Mouse (Mus musculus): ENCODE measurements around the gene Ctsll3. TPM values are rescaled to one million over a fixed set of nuclear protein-coding genes. Genes with fewer than 3 reads are reported as not detected.

Ctsll3 gene
- total and polyA plus RNA-seq, 2 experiments from 2014 or later, result not detected

GRCm38 (mm10) chr13:60820486-60821175 is 18.0 kb upstream of the Ctsll3 start:
- no peak overlapping the region for H3K4me2 ChIP-seq (ENCODE audit: low read depth, low read length, poor library complexity, severe bottlenecking)
- no peak overlapping the region for H3K4me3 ChIP-seq (ENCODE audit: low read depth, low read length)
- 78% methylated on average over 3 of the region's 3 CpGs for WGBS
- no peaks in the 10 kb centered on the region for H3K4me1 ChIP-seq (ENCODE audit: insufficient read depth, low read length)
- no peak for ATAC-seq (ENCODE audit: low FRiP score)
- no peak overlapping the region for H3K27ac ChIP-seq (ENCODE audit: low read depth, low read length)
- no peaks in the 10 kb centered on the region for H3K36me3 ChIP-seq (ENCODE audit: insufficient read depth, low read length)
- no peaks in the 10 kb centered on the region for H3K27me3 ChIP-seq (ENCODE audit: insufficient read depth, low read length)
- DNase-seq (ENCODE audit: low spot score), result no peak
- no peaks in the 10 kb centered on the region for H3K9me3 ChIP-seq (ENCODE audit: low read length)
- TF ChIP-seq CTCF (IDR thresholded peaks at IDR 0.05), result no peak
- H3K9ac ChIP-seq (replicated peaks; ENCODE audit: low read length, poor library complexity, severe bottlenecking), result no peak overlapping the region

- no peak overlapping the region for H3K4me3 ChIP-seq (ENCODE audit: low read depth, low read length)
- H3K36me3 ChIP-seq (ENCODE audit: insufficient read depth, low read length), result no peaks in the 10 kb centered on the region
- 13% methylated on average over 7 of the region's 7 CpGs for WGBS
- peak; percentile 58 for DNase-seq (ENCODE audit: low spot score)
- no peaks in the 10 kb centered on the region for H3K4me1 ChIP-seq (ENCODE audit: insufficient read depth, low read length)
- no peaks in the 10 kb centered on the region for H3K9me3 ChIP-seq (ENCODE audit: low read length)
- TF ChIP-seq CTCF (IDR thresholded peaks at IDR 0.05), result peak; percentile 74
- H3K27ac ChIP-seq (ENCODE audit: low read depth, low read length), result no peak overlapping the region
- ATAC-seq (ENCODE audit: low FRiP score), result no peak
- no peak overlapping the region for H3K9ac ChIP-seq (replicated peaks; ENCODE audit: low read length, poor library complexity, severe bottlenecking)
- no peaks in the 10 kb centered on the region for H3K27me3 ChIP-seq (ENCODE audit: insufficient read depth, low read length)
- no peak overlapping the region for H3K4me2 ChIP-seq (ENCODE audit: low read depth, low read length, poor library complexity, severe bottlenecking)
These were observed 16.8 kb upstream of the Ctsll3 start for GRCm38 (mm10) chr13:60819469-60819868.

GRCm38 (mm10) chr13:60813722-60814121 is 11.1 kb upstream of the Ctsll3 start:
- WGBS, result 67% methylated on average over 1 of the region's 1 CpGs
- ATAC-seq (ENCODE audit: low FRiP score) (no peak), DNase-seq (ENCODE audit: low spot score) (no peak)

GRCm38 (mm10) chr13:60812768-60813167 is 10.1 kb upstream of the Ctsll3 start:
- Histone ChIP-seq H3K27me3 (ENCODE audit: insufficient read depth, low read length) (no peaks in the 10 kb centered on the region), H3K4me2 (ENCODE audit: low read depth, low read length, poor library complexity, severe bottlenecking) (no peak overlapping the region), H3K36me3 (ENCODE audit: insufficient read depth, low read length) (no peaks in the 10 kb centered on the region), H3K9me3 (ENCODE audit: low read length) (no peaks in the 10 kb centered on the region), H3K4me1 (ENCODE audit: insufficient read depth, low read length) (no peaks in the 10 kb centered on the region), H3K27ac (ENCODE audit: low read depth, low read length) (no peak overlapping the region), H3K9ac (replicated peaks; ENCODE audit: low read length, poor library complexity, severe bottlenecking) (no peak overlapping the region), H3K4me3 (ENCODE audit: low read depth, low read length) (no peak overlapping the region)
- ATAC-seq (ENCODE audit: low FRiP score), result no peak
- 92% methylated on average over 6 of the region's 6 CpGs for WGBS
- DNase-seq (ENCODE audit: low spot score), result no peak
- TF ChIP-seq CTCF (IDR thresholded peaks at IDR 0.05), result no peak

More at GRCm38 (mm10) chr13:60813722-60814121, 11.1 kb upstream of the Ctsll3 start:
- Histone ChIP-seq H3K27ac (ENCODE audit: low read depth, low read length) (no peak overlapping the region), H3K36me3 (ENCODE audit: insufficient read depth, low read length) (no peaks in the 10 kb centered on the region), H3K4me2 (ENCODE audit: low read depth, low read length, poor library complexity, severe bottlenecking) (no peak overlapping the region), H3K4me3 (ENCODE audit: low read depth, low read length) (no peak overlapping the region), H3K27me3 (ENCODE audit: insufficient read depth, low read length) (no peaks in the 10 kb centered on the region), H3K9ac (replicated peaks; ENCODE audit: low read length, poor library complexity, severe bottlenecking) (no peak overlapping the region), H3K9me3 (ENCODE audit: low read length) (no peaks in the 10 kb centered on the region), H3K4me1 (ENCODE audit: insufficient read depth, low read length) (no peaks in the 10 kb centered on the region)
- TF ChIP-seq CTCF (IDR thresholded peaks at IDR 0.05), result no peak

GRCm38 (mm10) chr13:60809690-60810089 is 7.0 kb upstream of the Ctsll3 start:
- TF ChIP-seq CTCF (IDR thresholded peaks at IDR 0.05), result no peak
- no peaks in the 10 kb centered on the region for H3K36me3 ChIP-seq (ENCODE audit: insufficient read depth, low read length)
- WGBS, result 81% methylated on average over 2 of the region's 2 CpGs
- no peak overlapping the region for H3K27ac ChIP-seq (ENCODE audit: low read depth, low read length)
- no peak overlapping the region for H3K9ac ChIP-seq (replicated peaks; ENCODE audit: low read length, poor library complexity, severe bottlenecking)
- H3K4me1 ChIP-seq (ENCODE audit: insufficient read depth, low read length), result no peaks in the 10 kb centered on the region
- DNase-seq (ENCODE audit: low spot score) (no peak), ATAC-seq (ENCODE audit: low FRiP score) (no peak)
- H3K4me2 ChIP-seq (ENCODE audit: low read depth, low read length, poor library complexity, severe bottlenecking), result no peak overlapping the region
- no peaks in the 10 kb centered on the region for H3K9me3 ChIP-seq (ENCODE audit: low read length)
- no peak overlapping the region for H3K4me3 ChIP-seq (ENCODE audit: low read depth, low read length)
- no peaks in the 10 kb centered on the region for H3K27me3 ChIP-seq (ENCODE audit: insufficient read depth, low read length)

- 77% methylated on average over 1 of the region's 1 CpGs for WGBS
- Histone ChIP-seq H3K27me3 (ENCODE audit: insufficient read depth, low read length) (no peaks in the 10 kb centered on the region), H3K9me3 (ENCODE audit: low read length) (no peaks in the 10 kb centered on the region), H3K4me2 (ENCODE audit: low read depth, low read length, poor library complexity, severe bottlenecking) (no peak overlapping the region), H3K36me3 (ENCODE audit: insufficient read depth, low read length) (no peaks in the 10 kb centered on the region), H3K27ac (ENCODE audit: low read depth, low read length) (no peak overlapping the region), H3K4me1 (ENCODE audit: insufficient read depth, low read length) (no peaks in the 10 kb centered on the region), H3K4me3 (ENCODE audit: low read depth, low read length) (no peak overlapping the region), H3K9ac (replicated peaks; ENCODE audit: low read length, poor library complexity, severe bottlenecking) (no peak overlapping the region)
- no peak for TF ChIP-seq CTCF (IDR thresholded peaks at IDR 0.05)
- no peak for DNase-seq (ENCODE audit: low spot score)
- ATAC-seq (ENCODE audit: low FRiP score), result no peak
These were observed 13.2 kb downstream of the Ctsll3 start for GRCm38 (mm10) chr13:60789466-60789865.

Measured in midbrain, postnatal 0 days (tissue).